Mouse (Mus musculus): ENCODE results near the gene Igfbp6. TPM values are rescaled to one million over a fixed set of nuclear protein-coding genes. Genes with fewer than 3 reads are reported as not detected.

Gene Igfbp6
- polyA plus RNA-seq, 1 experiment from 2014 or later: 0.34 TPM

DNA sequence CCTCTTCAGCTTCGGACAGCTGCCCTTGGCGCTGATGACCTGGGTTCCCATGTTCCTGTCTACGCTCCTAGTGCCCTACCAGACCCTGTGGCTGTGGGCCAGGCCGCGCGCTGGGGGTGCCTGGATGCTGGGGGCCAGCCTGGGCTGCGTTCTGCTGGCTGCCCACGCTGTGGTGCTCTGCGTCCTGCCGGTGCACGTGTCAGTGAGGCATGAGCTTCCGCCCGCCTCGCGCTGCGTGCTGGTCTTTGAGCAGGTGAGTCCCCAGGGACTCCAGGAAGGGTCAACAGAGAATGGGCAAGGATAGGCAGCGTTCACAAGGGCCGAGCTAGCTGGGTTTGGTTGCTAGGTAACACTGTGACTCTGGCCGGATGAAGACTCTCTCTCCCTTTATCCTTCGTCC, 12.7 kb downstream of the Igfbp6 start:
- Histone ChIP-seq H3K4me1 (ENCODE audit: control insufficient read depth, insufficient read depth, low read length) (peaks cover 3% of the 10 kb centered on the region), H3K9me3 (ENCODE audit: control insufficient read depth, low read length) (no peaks in the 10 kb centered on the region), H3K36me3 (ENCODE audit: control insufficient read depth, insufficient read depth, low read length) (no peaks in the 10 kb centered on the region), H3K4me3 (ENCODE audit: low read depth, low read length) (no peak overlapping the region), H3K27me3 (ENCODE audit: control insufficient read depth, insufficient read depth, low read length) (no peaks in the 10 kb centered on the region), H3K27ac (ENCODE audit: low read depth, low read length) (no peak overlapping the region), H3K9ac (ENCODE audit: low read length) (no peak overlapping the region), H3K4me2 (ENCODE audit: low read depth) (no peak overlapping the region)
- peak; percentile 29 for DNase-seq (ENCODE audit: low spot score)
- ATAC-seq (ENCODE audit: insufficient read depth, low FRiP score, low TSS enrichment): no peak
- WGBS: 30% methylated on average over 20 of the region's 20 CpGs

DNA sequence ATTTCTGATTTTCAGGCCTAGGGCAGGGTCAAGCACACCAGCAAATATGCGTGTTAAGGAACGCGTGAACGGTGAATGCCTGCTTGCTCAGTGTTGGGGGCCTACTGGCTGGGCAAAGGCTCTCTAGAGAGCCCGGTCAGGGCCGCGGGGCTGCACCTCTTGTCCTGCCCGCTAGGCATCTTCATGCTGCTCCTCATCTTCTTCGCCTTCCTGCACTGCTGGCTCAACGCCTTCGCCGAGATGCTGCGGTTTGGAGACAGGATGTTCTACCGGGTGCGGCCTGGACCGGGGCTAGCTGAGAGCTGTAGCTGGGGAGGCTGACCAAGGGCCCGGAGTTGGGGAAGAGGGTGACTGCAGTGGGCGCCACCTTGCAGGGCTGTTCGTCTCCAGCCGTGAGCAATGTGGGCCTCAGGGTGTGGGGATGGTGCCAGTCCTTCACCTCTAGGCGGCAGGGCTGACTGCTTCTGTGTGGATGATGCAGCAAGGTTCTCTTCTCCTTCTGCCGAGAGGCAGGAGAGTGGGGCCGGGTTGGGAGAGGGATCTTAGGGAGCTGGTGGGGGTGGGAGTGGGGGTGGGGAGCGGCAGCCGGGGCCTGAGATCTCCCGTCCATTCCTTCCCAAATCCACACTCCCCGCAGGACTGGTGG, 16.4 kb downstream of the Igfbp6 start:
- H3K4me2 ChIP-seq (ENCODE audit: low read depth): no peak overlapping the region
- no peaks in the 10 kb centered on the region for H3K27me3 ChIP-seq (ENCODE audit: control insufficient read depth, insufficient read depth, low read length)
- H3K9ac ChIP-seq (ENCODE audit: low read length): no peak overlapping the region
- no peak overlapping the region for H3K27ac ChIP-seq (ENCODE audit: low read depth, low read length)
- 62% methylated on average over 25 of the region's 27 CpGs for WGBS
- no peaks in the 10 kb centered on the region for H3K4me1 ChIP-seq (ENCODE audit: control insufficient read depth, insufficient read depth, low read length)
- no peak overlapping the region for H3K4me3 ChIP-seq (ENCODE audit: low read depth, low read length)
- no peaks in the 10 kb centered on the region for H3K9me3 ChIP-seq (ENCODE audit: control insufficient read depth, low read length)
- ATAC-seq (ENCODE audit: insufficient read depth, low FRiP score, low TSS enrichment) (no peak), DNase-seq (ENCODE audit: low spot score) (no peak)
- no peaks in the 10 kb centered on the region for H3K36me3 ChIP-seq (ENCODE audit: control insufficient read depth, insufficient read depth, low read length)

DNA sequence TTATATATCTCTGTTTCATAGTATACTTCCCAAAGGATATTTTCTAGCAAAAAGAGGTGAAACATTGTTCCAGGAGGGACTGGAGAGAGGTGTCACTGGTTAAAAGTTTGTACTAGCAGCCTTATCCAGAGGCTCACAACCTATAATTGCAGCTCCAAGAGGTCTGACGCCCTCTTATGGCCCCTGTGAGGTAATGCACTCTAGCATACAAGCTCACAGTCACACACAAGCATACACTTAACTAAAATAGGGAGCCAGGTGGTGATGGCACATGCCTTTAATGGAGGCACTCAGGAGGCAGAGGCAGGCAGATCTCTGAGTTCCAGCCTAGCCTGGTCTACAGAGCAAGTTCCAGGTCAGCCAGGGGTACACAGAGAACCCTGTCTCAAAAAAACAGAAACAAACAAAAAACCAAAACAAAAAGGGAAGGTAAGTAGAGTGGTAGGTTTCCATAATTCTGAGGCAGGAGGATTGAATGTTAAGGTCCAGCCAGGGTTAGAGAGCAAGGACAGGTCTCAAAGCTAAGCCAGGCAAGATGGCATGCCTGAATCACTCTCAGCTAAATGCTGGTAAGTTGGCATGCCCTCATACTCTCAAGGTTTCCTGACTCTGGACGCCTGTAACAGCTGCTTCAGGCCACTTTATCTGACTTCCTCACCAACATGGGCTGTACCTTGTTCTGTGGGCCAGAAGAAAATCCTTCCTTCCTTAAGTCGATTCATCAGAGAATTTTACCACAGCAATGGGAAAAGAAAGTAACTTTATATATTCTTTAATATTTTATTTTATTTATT, 19.9 kb downstream of the Igfbp6 start:
- DNase-seq (ENCODE audit: low spot score) (no peak), ATAC-seq (ENCODE audit: insufficient read depth, low FRiP score, low TSS enrichment) (no peak)
- no peak overlapping the region for H3K9ac ChIP-seq (ENCODE audit: low read length)
- no peaks in the 10 kb centered on the region for H3K4me1 ChIP-seq (ENCODE audit: control insufficient read depth, insufficient read depth, low read length)
- H3K27ac ChIP-seq (ENCODE audit: low read depth, low read length): no peak overlapping the region
- no peak overlapping the region for H3K4me3 ChIP-seq (ENCODE audit: low read depth, low read length)
- H3K4me2 ChIP-seq (ENCODE audit: low read depth): no peak overlapping the region
- no peaks in the 10 kb centered on the region for H3K36me3 ChIP-seq (ENCODE audit: control insufficient read depth, insufficient read depth, low read length)
- H3K9me3 ChIP-seq (ENCODE audit: control insufficient read depth, low read length): no peaks in the 10 kb centered on the region
- WGBS: 54% methylated on average over 3 of the region's 3 CpGs
- no peaks in the 10 kb centered on the region for H3K27me3 ChIP-seq (ENCODE audit: control insufficient read depth, insufficient read depth, low read length)

DNA sequence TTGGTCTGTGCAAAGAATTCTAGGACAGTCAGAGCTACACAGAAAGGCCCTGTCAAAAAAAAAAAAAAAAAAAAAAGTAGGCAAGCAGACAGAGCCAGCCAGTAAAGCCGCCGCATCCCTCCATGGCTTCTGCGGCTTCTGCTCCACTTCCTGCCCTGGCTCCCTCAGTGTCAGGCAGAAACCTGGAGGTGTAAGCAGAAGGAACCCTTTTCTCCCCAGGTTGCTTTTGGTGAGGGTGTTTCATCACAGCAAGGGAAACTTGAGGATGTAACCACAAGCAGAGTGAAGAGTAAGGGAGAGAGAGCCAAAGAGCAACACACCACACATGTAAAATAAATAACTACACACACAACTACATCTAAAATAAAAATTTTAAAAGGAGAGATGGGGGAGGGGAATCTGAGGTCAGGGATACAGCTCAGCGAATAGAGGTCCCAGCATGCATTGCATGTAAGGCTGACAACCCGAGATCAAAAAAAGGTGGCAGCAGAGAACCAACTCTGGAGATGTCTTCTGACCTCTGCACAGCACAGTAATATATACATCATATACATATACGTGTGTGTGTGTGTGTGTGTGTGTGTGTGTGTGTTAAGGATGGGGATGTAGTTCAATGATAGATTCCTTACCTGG, 21.4 kb downstream of the Igfbp6 start:
- H3K4me1 ChIP-seq (ENCODE audit: control insufficient read depth, insufficient read depth, low read length): no peaks in the 10 kb centered on the region
- H3K36me3 ChIP-seq (ENCODE audit: control insufficient read depth, insufficient read depth, low read length): no peaks in the 10 kb centered on the region
- no peak for DNase-seq (ENCODE audit: low spot score)
- no peaks in the 10 kb centered on the region for H3K27me3 ChIP-seq (ENCODE audit: control insufficient read depth, insufficient read depth, low read length)
- no peak overlapping the region for H3K9ac ChIP-seq (ENCODE audit: low read length)
- H3K4me2 ChIP-seq (ENCODE audit: low read depth): no peak overlapping the region
- H3K27ac ChIP-seq (ENCODE audit: low read depth, low read length): no peak overlapping the region
- WGBS: 54% methylated on average over 6 of the region's 6 CpGs
- no peak overlapping the region for H3K4me3 ChIP-seq (ENCODE audit: low read depth, low read length)
- no peak for ATAC-seq (ENCODE audit: insufficient read depth, low FRiP score, low TSS enrichment)
- no peaks in the 10 kb centered on the region for H3K9me3 ChIP-seq (ENCODE audit: control insufficient read depth, low read length)

DNA sequence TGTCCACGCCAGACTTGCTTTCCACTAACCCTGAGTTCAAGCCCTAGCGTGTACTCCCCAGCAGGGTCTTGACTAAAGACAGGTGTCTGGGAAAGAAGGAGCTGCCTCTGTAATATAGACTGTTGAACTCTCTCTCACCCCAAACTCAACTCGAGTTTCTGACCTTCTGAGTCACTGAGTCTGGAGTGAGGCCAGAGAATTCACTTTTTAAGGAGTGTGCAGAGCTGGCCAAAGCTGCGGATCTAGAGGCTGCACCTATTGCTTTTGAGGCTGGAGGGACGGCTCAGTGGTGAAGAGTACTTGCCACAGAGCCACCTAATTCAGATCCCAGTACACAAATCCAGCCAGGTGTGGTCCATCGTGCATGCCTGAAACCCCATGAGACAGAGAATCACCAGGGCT, 23.5 kb downstream of the Igfbp6 start:
- H3K36me3 ChIP-seq (ENCODE audit: control insufficient read depth, insufficient read depth, low read length): no peaks in the 10 kb centered on the region
- DNase-seq (ENCODE audit: low spot score) (peak; percentile 34), ATAC-seq (ENCODE audit: insufficient read depth, low FRiP score, low TSS enrichment) (no peak)
- no peak overlapping the region for H3K27ac ChIP-seq (ENCODE audit: low read depth, low read length)
- 56% methylated on average over 6 of the region's 6 CpGs for WGBS
- no peak overlapping the region for H3K4me3 ChIP-seq (ENCODE audit: low read depth, low read length)
- H3K9me3 ChIP-seq (ENCODE audit: control insufficient read depth, low read length): no peaks in the 10 kb centered on the region
- H3K4me1 ChIP-seq (ENCODE audit: control insufficient read depth, insufficient read depth, low read length): no peaks in the 10 kb centered on the region
- no peaks in the 10 kb centered on the region for H3K27me3 ChIP-seq (ENCODE audit: control insufficient read depth, insufficient read depth, low read length)
- no peak overlapping the region for H3K4me2 ChIP-seq (ENCODE audit: low read depth)
- H3K9ac ChIP-seq (ENCODE audit: low read length): no peak overlapping the region

DNA sequence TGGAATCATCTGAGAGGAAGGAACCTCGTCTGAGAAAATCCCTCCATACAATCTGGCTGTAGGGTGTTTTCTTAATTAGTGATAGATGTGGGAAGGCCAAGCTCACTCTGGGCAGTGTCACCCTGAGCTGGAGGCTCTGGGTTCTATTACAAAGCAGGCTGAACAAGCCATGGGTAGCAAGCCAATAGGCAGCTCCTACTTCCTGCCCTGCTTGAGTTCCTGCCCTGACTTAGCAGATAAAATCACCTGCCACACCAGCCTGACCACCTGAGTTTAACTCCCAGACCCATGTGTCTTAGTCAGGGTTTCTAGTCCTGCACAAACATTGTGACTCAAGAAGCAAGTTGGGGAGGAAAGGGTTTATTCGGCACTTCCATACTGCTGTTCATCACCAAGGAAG, 24.9 kb downstream of the Igfbp6 start:
- 61% methylated on average over 2 of the region's 2 CpGs for WGBS

DNA sequence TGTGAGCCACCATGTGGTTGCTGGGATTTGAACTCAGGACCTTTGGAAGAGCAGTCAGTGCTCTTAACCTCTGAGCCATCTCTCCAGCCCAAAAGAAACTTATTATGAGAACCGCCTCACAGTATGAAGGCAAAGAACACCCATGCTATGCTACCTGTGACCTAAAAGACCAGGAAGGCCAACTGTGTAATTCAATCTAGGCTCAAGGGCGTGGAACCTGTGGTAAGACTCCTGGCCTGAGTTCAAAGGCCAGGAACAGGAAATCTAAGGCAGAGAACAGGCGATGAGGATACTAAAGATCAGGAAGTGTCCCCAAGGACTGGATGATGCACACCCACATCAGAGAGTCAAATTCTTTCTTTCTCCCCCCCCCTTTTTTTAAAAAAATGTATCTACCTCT, 29.4 kb downstream of the Igfbp6 start:
- Histone ChIP-seq H3K4me1 (ENCODE audit: control insufficient read depth, insufficient read depth, low read length) (no peaks in the 10 kb centered on the region), H3K27ac (ENCODE audit: low read depth, low read length) (no peak overlapping the region), H3K36me3 (ENCODE audit: control insufficient read depth, insufficient read depth, low read length) (no peaks in the 10 kb centered on the region), H3K27me3 (ENCODE audit: control insufficient read depth, insufficient read depth, low read length) (no peaks in the 10 kb centered on the region), H3K4me3 (ENCODE audit: low read depth, low read length) (no peak overlapping the region), H3K4me2 (ENCODE audit: low read depth) (no peak overlapping the region), H3K9ac (ENCODE audit: low read length) (no peak overlapping the region), H3K9me3 (ENCODE audit: control insufficient read depth, low read length) (no peaks in the 10 kb centered on the region)
- WGBS: 91% methylated on average over 3 of the region's 3 CpGs
- ATAC-seq (ENCODE audit: insufficient read depth, low FRiP score, low TSS enrichment) (no peak), DNase-seq (ENCODE audit: low spot score) (no peak)

More for the DNA sequence above, 24.9 kb downstream of the Igfbp6 start:
- ATAC-seq (ENCODE audit: insufficient read depth, low FRiP score, low TSS enrichment) (no peak), DNase-seq (ENCODE audit: low spot score) (no peak)
- Histone ChIP-seq H3K4me1 (ENCODE audit: control insufficient read depth, insufficient read depth, low read length) (no peaks in the 10 kb centered on the region), H3K4me3 (ENCODE audit: low read depth, low read length) (no peak overlapping the region), H3K9me3 (ENCODE audit: control insufficient read depth, low read length) (no peaks in the 10 kb centered on the region), H3K9ac (ENCODE audit: low read length) (no peak overlapping the region), H3K27ac (ENCODE audit: low read depth, low read length) (no peak overlapping the region), H3K27me3 (ENCODE audit: control insufficient read depth, insufficient read depth, low read length) (no peaks in the 10 kb centered on the region), H3K36me3 (ENCODE audit: control insufficient read depth, insufficient read depth, low read length) (no peaks in the 10 kb centered on the region), H3K4me2 (ENCODE audit: low read depth) (no peak overlapping the region)

DNA sequence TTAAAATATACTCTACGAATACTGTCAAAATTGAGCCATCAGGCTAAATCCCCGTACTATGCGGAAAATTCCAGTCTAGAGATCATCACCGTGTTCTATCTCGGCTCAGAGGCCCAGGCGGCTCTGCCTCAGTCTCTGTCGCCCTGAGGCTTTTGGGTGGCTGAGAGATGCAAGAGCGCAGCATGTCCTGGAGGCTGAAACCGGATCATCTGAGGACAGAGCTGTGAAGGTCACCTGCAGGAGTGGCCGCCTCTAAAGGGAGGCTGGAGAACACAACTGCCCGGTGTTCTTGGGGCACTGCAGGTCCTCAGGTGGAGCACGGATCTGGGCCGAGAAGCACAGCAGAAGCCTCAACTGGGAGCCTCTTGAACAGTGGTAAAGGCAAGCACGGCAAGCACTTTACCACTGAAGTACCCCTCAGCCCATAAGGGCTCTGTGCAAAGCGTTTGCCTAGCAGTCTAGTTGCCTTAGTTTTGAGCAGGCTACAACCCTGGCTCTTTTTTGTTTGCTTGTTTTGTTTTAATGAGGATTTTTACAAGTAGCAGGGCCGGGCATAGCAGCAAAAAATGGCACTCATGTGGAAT, 31.7 kb downstream of the Igfbp6 start:
- Histone ChIP-seq H3K36me3 (ENCODE audit: control insufficient read depth, insufficient read depth, low read length) (no peaks in the 10 kb centered on the region), H3K4me2 (ENCODE audit: low read depth) (no peak overlapping the region), H3K27ac (ENCODE audit: low read depth, low read length) (no peak overlapping the region), H3K4me3 (ENCODE audit: low read depth, low read length) (no peak overlapping the region), H3K9ac (ENCODE audit: low read length) (no peak overlapping the region), H3K9me3 (ENCODE audit: control insufficient read depth, low read length) (no peaks in the 10 kb centered on the region), H3K4me1 (ENCODE audit: control insufficient read depth, insufficient read depth, low read length) (no peaks in the 10 kb centered on the region), H3K27me3 (ENCODE audit: control insufficient read depth, insufficient read depth, low read length) (no peaks in the 10 kb centered on the region)
- WGBS: 87% methylated on average over 16 of the region's 16 CpGs
- no peak for DNase-seq (ENCODE audit: low spot score)
- no peak for ATAC-seq (ENCODE audit: insufficient read depth, low FRiP score, low TSS enrichment)

Data from neural tube, embryonic 11.5 days (tissue).